Mouse (Mus musculus) heart, embryonic 10.5 days (tissue): ENCODE results near the gene Ergic2. TPM values are rescaled to one million over a fixed set of nuclear protein-coding genes. Genes with fewer than 3 reads are reported as not detected.
"Not testable (repeated sequence)": the region's sequence is repeated elsewhere in the genome, so short reads cannot be mapped to it uniquely, and the experiment has no call there.

ENCODE experiments used
- DNase-seq: peaks from one replicate; pipeline ENCODE4 v3.0.0-alpha.2; 2017; ENCODE audit warnings: low spot score
- H3K27ac ChIP-seq: fragments of 300-500 bp; sonication (generic); 2 replicates; pipeline ENCODE4 v1.5.1; 2016; ENCODE audit warnings: mild to moderate bottlenecking
- H3K27me3 ChIP-seq: fragments of 300-500 bp; sonication (generic); 2 replicates; pipeline ENCODE4 v1.6.1; 2016; ENCODE audit warnings: mild to moderate bottlenecking; ENCODE audit not compliant: poor library complexity, insufficient read depth, severe bottlenecking
- H3K36me3 ChIP-seq: fragments of 300-500 bp; sonication (generic); 2 replicates; pipeline ENCODE4 v1.6.1; 2016; ENCODE audit warnings: mild to moderate bottlenecking, moderate library complexity
- H3K4me1 ChIP-seq: fragments of 300-500 bp; sonication (generic); 2 replicates; pipeline ENCODE4 v1.6.1; 2016; ENCODE audit warnings: mild to moderate bottlenecking
- H3K4me3 ChIP-seq: fragments of 300-500 bp; sonication (generic); 2 replicates; pipeline ENCODE4 v1.5.1; 2016; ENCODE audit warnings: mild to moderate bottlenecking, moderate library complexity
- H3K9me3 ChIP-seq: fragments of 300-500 bp; sonication (generic); 2 replicates; pipeline ENCODE4 v1.6.1; 2016; ENCODE audit warnings: mild to moderate bottlenecking, moderate library complexity
- WGBS: fragments of 180-500 bp; shearing (Covaris S2); methylation state at CpG from one replicate; pipeline ENCODE4 v1.1.7; 2016; 5-methylcytosine and 5-hydroxymethylcytosine counted together
- polyA plus RNA-seq: library from polyadenylated mRNA; unstranded; fragments of >200 nt; fragmentation: Nextera tagmentation; extraction: Ambion mirVana; gene quantifications from 2 replicates; pipeline ENCODE4 v1.2.1, GENCODE M21; 2016

Ergic2 gene
- polyA plus RNA-seq, 1 experiment from 2014 or later = 189 TPM

DNA sequence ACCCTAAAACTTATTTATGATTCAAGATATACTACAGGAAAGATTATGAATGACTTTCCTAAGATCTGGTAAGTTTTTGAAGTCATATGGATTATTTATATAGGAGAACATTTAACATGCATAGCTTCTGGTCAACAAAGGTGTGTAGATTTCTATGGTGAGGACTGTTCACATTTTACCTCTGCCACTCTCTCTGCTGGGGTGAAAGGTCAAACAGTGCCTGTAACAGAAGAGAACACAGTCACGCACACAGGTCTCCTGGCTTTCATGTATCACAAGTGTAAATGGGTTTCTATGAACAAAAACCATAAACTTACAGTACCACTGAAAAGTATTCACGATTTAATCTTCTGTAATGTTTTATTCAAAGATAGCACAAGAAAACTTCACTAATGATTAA is 13.0 kb downstream of the Ergic2 start:
- Histone ChIP-seq H3K27ac (no peak overlapping the region), H3K36me3 (peaks cover 65% of the 10 kb centered on the region), H3K9me3 (no peaks in the 10 kb centered on the region), H3K4me1 (no peaks in the 10 kb centered on the region), H3K27me3 (no peaks in the 10 kb centered on the region), H3K4me3 (no peak overlapping the region)
- DNase-seq = no peak
- 85% methylated on average over 2 of the region's 2 CpGs for WGBS

DNA sequence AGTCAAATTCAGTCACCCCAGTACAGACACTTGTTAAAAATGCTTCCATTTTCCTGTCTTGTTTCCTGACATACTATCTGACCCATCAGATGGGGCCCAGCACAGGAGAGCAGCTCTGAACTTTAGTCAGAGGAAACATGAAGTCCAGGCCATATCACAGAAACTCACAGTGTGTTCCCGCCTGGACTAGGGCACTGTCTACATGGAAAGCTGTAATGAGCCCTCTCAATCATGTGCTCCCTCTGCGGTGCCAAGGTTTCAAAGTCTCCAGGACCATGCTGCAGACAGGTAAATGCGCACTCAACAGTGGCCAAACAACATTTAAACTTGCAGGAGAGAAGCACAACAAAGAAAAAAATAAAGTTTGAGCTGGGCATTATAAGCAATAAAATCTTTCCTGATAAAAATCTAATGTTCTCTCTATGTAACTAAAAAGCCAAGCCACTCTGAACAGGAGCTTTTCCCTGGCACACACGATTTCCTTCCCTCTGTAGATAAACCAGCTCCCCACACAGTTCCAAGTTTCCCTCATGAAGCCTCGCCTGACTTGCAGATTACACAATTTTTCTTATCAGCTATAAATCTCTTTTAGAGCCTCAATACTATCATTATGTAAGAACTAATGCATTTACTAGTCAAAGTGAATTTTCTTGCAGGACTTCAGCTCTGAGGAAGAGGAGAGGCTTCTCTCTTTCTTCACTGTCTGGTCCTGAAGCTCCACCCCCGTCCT is 18.0 kb downstream of the Ergic2 start:
- Histone ChIP-seq H3K4me3 (no peak overlapping the region), H3K4me1 (no peaks in the 10 kb centered on the region), H3K36me3 (peaks cover 71% of the 10 kb centered on the region), H3K9me3 (no peaks in the 10 kb centered on the region), H3K27me3 (no peaks in the 10 kb centered on the region), H3K27ac (no peak overlapping the region)
- no peak for DNase-seq
- 84% methylated on average over 6 of the region's 6 CpGs for WGBS

DNA sequence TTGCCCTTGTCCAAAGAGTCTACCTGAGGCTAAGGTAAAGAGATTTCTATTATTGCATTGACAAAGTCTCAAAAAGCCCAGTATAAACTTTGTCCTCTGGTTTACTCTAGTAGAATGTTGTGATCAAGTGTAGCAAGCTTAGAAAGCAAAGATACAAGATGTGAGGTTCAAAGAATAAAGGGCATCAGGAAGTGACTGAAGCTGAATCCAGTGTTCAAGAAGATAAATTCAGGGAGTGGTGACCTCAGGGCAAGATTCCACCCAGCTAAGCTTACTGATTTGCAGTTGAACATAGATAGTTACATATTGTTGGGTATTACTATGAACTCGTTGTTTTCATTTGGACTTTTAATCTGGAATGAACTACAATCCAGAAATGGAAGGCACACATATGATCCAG is 26.5 kb downstream of the Ergic2 start:
- WGBS = 86% methylated on average over 1 of the region's 1 CpGs
- H3K36me3 ChIP-seq = peaks cover 89% of the 10 kb centered on the region
- DNase-seq = no peak

DNA sequence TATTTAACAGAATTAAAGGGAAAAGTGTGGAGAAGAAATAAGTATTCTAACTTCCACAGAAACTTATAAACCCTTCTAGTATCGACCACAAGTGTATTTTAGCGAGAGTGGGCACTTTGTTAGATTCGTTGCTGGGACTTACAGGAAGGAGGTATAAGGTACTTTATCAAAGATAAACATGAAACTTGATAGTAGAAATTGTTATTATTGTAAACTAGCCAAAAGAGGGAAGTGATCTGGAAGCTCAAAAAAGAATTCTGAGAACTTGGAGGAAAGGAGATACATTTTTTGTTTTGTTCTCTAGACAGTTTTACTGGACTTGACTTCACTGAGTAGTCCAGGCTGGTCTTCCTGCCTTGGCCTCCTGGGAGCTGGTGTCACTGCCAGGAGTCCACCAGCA is 39.3 kb downstream of the Ergic2 start:
- Histone ChIP-seq H3K36me3 (no peaks in the 10 kb centered on the region), H3K27ac (no peak overlapping the region), H3K4me3 (no peak overlapping the region), H3K4me1 (no peaks in the 10 kb centered on the region), H3K27me3 (no peaks in the 10 kb centered on the region), H3K9me3 (no peaks in the 10 kb centered on the region; the same call in 1 of the 2 replicates)
- DNase-seq = no peak
- WGBS = 69% methylated on average over 3 of the region's 3 CpGs

More for the DNA sequence above, 26.5 kb downstream of the Ergic2 start:
- Histone ChIP-seq H3K27ac (no peak overlapping the region), H3K9me3 (no peaks in the 10 kb centered on the region), H3K4me3 (no peak overlapping the region), H3K27me3 (no peaks in the 10 kb centered on the region), H3K4me1 (no peaks in the 10 kb centered on the region)

DNA sequence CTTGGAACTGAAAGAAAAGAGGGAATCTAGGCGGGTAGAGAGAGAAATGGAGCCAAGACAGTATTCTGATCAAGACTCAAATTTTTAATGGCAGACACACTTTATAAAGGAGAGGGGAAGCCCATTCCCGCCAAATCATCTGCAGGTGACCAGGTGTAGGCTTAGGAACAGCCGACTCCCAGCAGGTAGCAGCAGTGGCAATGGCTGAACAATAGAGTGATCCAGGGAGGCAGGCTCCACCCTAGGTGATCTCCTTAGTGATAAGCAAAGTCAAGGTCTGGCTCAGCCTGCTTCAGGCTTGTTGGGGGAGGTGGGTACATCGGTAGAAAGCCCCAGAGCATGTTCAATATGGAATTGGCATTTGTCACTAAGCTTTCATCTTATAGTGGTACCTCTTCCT is 59.9 kb downstream of the Ergic2 start:
- not testable (repeated sequence) for H3K4me1 ChIP-seq, H3K27ac ChIP-seq, H3K4me3 ChIP-seq, H3K9me3 ChIP-seq, H3K27me3 ChIP-seq, H3K36me3 ChIP-seq, DNase-seq
- WGBS = 60% methylated on average over 4 of the region's 4 CpGs

DNA sequence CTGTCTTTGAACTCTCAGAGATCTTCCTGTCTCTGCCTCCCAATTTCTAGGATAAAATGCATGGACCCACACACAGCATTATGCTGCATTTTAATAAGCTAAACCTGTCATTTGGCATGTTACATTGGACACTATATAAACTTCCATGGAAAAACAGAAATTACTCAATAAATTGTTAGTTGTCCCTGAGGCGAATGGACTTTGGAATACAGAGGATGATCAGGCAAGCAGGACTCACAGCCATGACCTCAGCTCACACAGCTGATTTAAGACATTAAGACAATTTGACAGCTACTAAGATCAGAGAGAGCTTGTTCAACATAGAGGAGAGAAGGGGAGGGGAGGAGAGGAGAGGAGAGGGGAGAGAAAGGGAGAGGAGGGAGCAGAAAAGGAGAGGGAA is 69.8 kb downstream of the Ergic2 start:
- H3K4me3 ChIP-seq = no peak overlapping the region
- no peak for DNase-seq
- H3K27ac ChIP-seq = no peak overlapping the region
- WGBS = 87% methylated on average over 1 of the region's 1 CpGs
- H3K27me3 ChIP-seq = no peaks in the 10 kb centered on the region
- no peaks in the 10 kb centered on the region for H3K36me3 ChIP-seq
- no peaks in the 10 kb centered on the region for H3K9me3 ChIP-seq
- no peaks in the 10 kb centered on the region for H3K4me1 ChIP-seq

DNA sequence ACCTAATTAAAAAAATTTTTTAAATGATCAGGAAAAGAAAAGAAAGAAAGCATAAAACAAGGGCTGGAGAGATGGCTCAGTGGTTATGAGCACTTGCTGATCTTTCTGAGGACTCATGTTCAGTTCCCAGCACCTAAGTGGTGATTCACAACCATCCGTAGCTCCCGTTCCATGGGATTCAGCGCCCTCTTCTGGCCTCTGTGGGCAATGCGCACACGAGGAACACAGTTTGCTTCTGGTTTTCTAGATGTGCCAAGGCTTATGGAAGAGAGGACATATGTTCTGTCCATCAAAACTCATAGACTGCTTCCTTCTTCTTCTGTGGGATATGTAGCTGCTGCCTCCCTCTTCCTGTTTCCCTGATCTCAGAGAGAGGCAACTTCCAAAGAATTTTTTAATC is 70.3 kb downstream of the Ergic2 start:
- no peaks in the 10 kb centered on the region for H3K36me3 ChIP-seq

DNA sequence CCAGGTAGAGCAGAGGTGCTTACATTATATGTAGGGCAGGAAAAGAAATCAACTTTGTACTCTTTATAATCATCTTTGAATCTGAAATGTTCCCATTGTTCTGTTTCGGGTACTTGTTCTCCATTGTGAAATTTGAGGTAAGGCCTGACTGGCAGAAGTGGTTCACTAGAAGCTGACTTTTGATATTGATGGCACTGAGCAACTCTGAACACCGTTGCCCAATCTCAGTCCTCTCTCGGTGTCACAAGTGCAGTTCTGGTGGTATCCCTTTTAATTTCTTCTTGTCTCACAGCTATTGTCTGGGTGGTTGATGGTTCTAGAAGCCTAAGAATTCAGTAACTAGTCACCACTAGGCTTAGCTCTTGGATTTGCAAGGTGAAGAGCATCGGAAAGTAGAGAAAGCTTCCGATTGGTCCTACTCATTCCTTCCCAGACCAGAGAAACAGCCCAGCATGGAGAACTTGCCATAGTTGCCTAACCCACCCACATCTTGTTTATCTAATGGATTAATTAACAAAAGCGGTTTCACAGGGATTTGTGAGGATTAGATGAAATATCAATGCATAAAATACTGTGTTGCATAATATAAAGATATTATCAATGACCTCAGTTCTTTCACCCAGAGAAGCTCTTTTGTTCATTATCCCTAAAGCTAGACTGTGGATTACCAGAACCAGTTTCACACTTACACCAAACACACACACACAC is 72.7 kb downstream of the Ergic2 start:
- no peak for DNase-seq
- Histone ChIP-seq H3K27ac (no peak overlapping the region), H3K9me3 (no peaks in the 10 kb centered on the region), H3K4me3 (no peak overlapping the region), H3K36me3 (no peaks in the 10 kb centered on the region), H3K27me3 (no peaks in the 10 kb centered on the region), H3K4me1 (no peaks in the 10 kb centered on the region)
- 80% methylated on average over 6 of the region's 6 CpGs for WGBS

More for the DNA sequence above, 70.3 kb downstream of the Ergic2 start:
- Histone ChIP-seq H3K9me3 (no peaks in the 10 kb centered on the region), H3K27me3 (no peaks in the 10 kb centered on the region), H3K27ac (no peak overlapping the region), H3K4me1 (no peaks in the 10 kb centered on the region), H3K4me3 (no peak overlapping the region)
- 80% methylated on average over 5 of the region's 5 CpGs for WGBS
- no peak for DNase-seq

DNA sequence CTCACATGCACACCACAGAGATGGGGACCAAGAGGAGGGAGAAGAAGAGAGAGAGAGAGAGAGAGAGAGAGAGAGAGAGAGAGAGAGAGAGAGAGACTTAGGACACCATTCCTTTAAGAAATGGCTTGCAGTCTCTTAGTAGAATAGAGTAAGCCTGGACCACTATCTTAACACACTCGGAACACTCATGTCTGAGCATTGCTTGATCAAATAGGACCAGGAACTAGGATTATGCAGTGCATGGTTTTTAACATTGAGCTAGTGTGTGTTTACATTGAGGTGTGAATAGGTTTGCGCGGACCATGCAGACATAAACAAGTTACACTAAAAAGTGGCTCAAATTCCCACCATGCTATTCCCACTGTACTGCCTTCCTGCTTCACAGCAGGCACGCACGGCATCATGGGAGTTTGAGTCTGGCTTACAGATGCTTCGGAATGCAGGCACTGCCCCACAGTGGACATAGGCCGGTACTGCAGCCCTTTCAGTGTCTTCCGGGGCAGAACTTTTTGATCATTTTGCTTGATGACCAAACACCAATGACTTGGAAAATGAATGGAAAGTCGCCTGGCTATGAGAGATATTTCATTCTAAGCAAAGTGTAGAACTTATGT is 76.3 kb downstream of the Ergic2 start:
- 30% methylated on average over 9 of the region's 9 CpGs for WGBS
- no peak overlapping the region for H3K27ac ChIP-seq
- no peaks in the 10 kb centered on the region for H3K4me1 ChIP-seq
- H3K27me3 ChIP-seq = no peaks in the 10 kb centered on the region
- no peak overlapping the region for H3K4me3 ChIP-seq
- no peaks in the 10 kb centered on the region for H3K36me3 ChIP-seq
- no peaks in the 10 kb centered on the region for H3K9me3 ChIP-seq
- DNase-seq = peak; percentile 88

DNA sequence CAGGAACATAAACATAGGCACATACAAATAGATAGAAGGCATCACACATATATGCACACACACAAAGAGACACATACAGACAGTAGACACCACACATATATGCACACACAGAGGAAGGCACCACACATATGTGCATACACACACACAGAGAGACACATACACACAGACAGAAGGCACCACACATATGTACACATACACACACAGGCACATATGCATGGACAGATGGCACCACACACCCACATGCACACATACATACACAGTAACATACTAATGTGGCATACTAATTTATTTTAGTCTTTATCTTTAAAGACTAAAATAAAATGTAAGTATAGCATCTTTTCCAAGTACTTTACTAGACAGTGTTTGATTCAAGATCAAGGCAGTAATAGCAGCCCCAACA is 78.6 kb downstream of the Ergic2 start:
- DNase-seq = no peak
- Histone ChIP-seq H3K36me3 (no peaks in the 10 kb centered on the region), H3K27me3 (no peaks in the 10 kb centered on the region), H3K4me1 (no peaks in the 10 kb centered on the region), H3K27ac (no peak overlapping the region), H3K9me3 (no peaks in the 10 kb centered on the region), H3K4me3 (no peak overlapping the region)

DNA sequence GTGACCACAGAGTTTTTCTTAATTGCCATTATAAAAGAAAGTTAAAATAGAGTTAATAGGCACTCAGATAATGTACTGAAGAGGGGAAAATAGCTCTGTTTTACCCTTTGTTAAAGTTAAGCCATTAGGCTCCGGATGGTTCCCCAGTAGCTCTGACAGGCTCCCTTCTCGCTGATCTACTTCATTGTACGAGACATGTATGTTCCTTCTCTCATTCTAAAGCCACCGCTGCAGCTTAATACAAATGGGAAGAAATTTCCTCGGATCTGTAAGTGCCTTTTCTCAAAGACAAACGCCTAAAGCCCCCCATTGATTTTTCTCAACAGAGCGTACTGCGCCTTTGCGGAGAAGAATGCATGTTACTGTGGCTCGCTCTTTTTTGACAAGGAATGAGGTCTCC is 79.9 kb downstream of the Ergic2 start:
- Histone ChIP-seq H3K9me3 (no peaks in the 10 kb centered on the region), H3K27ac (no peak overlapping the region), H3K27me3 (no peaks in the 10 kb centered on the region), H3K4me3 (no peak overlapping the region), H3K36me3 (no peaks in the 10 kb centered on the region), H3K4me1 (no peaks in the 10 kb centered on the region)
- DNase-seq = no peak
- WGBS = 77% methylated on average over 10 of the region's 10 CpGs
